Mouse (Mus musculus): ENCODE results near the gene Zfp280c.

Zfp280c gene

DNA sequence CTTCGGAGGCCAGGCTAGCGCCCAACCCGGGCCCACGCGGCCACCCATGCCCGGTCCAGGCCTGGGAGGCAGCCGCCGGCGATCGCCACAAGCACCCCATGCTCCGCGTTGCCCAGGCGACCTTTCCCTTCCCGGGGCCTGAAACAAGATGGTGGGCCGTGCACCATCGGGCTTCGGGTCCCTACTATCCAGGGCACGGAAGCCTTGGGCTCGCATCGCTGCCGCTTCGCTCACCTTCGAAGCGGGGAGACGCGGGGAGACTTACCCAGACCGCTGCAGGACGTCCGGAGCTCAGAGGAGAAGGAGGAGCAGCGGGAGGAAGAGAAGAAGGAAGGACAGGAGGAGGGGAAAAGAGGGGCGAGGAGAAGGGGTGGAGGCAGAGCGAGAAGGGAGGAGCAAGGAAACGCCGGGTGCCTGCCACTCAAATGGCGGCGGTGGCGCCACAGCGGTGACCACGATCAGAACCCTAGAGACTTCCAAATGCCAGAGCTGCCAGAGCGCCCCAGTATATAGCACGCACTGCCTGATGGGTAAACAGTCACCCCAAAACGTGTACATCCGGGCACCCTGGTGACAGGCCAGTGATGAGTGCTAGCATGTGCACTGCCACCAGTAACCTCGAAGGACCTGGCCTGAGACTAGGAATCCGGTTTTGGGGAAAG, at the start of gene Zfp280c:
TSS of gene Zfp280c (minus strand) at position 406 of the 662 bp plus-strand sequence.
- DNase-seq, result peak; percentile 62 to 73

DNA sequence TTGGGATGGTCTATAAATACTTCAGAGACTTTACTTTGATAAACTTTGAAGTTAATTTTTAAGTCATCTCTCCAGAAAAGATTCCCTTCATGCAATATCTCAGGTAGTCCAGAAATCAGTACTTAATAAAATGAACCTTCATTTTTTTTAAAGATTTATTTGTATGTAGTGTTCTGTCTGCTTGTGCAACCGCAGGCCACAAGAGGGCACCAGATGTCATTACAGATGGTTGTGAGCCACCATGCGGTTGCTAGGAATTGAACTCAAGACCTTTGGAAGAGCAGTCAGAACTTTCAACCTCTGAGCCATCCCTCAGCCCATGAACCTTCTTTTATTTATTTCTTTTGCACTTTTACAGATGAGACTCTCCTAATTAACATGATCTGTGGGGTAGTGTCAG, 42.7 kb upstream of the Zfp280c start:
- DNase-seq, result peak in 1 of 2 experiments; percentile 15

DNA sequence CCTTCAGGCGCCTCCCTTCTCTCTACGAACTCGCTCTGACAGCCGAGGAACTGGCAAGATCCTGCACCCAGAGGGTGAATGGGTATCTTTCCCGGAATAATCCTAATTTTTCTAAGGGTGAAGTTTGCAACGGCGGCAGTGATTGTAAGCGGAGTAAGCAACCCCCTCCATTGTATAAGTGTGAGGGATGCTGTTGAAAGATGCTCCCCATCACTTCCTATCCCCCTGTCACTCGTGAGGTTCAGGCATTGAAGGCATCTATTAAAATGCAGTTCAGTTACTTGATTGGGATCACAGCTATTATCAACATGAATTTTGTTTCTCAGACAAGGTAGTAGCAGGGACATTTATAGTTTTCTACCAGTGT, 29.7 kb upstream of the Zfp280c start:
- DNase-seq, result no peak

DNA sequence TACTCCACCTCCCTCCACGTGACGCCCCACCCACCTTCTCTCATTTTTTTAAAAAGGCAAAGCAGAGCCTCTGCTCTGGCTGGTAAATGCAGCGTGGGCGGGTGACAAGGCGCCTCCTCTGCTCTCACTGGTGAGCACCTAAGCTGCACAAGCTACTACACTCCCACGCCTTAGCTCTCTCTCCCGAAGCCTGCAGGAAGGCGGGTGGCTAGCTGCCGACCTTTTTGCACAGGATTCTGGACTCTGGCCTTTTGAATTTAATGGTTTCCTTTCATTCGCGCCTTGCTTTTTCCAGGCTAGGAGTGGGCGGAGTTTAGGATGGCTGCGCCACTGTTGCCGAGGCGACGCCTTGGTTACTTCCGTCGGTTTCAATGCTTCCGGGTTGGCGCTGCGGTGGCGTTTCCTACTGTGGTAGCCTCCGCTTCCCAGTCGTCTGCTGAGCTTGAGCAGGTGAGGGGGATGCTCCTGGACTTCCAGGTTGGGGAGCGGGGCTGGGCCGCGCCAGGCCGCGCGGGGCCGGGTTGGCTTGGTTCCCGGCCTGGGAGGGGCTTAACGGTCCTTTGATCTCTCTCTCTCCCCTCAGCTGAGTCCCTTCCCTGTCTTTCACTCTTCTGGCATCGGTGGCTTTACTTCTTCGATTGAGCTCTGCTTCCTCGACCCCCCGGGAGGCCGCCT, 29.2 kb upstream of the Zfp280c start, which contains the start of gene Slc25a14:
TSS of gene Slc25a14 (plus strand) at position 35 of the 675 bp plus-strand sequence.
- peak; percentile 88 to 89 for DNase-seq

DNA sequence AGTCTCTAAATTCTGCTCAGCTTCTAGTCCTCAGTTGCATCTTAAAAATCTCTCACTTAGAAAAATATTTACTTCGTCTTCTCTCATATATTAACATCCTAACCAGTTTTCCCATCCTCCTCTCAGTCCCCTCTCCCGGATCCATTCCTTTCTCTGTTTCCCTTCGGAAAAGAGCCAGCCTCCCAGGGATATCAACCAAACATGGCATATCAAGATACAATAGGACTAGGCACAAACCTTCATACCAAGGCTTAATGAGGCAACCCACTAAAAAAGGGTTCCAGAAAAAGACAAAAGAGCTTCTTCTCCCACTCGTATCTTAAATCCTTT, 28.7 kb upstream of the Zfp280c start:
- DNase-seq, result no peak

DNA sequence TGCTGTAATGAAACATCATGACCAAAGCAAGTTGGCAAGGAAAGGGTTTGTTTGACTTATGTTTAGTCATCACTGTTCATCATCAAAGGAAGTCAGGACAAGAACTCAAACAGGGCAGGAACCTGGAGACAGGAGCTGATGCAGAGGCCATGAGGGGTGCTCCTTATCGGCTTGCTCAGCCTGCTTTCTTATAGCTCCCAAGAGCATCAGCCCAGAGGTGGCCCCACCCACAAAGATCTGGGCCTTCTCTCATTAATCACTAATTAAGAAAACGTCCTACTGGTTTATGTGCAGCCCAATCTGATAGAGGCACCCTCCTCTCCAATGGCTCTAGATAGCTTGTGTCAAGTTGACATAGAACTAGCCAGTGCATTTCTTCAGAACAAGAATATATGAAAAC, 10.6 kb upstream of the Zfp280c start:
- DNase-seq, result no peak

DNA sequence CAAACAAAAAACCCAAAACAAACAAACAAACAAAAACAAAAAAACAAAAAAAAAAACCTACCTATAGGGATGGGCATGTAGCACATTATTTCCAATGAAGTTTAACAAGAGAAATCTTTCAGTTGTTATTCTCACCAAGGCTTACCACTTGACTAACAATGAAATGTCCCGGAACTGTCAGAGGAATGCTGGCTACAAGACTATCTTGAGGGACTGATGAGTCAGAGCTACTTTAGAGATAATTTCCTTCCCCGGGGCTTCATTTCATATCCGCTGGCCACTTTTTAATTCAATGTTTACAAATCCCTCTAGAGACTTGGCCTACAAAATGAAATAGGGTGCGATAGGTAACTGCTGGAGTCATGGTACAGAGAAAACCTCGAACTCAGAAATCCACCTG, 2.6 kb upstream of the Zfp280c start:
- DNase-seq, result no peak

DNA sequence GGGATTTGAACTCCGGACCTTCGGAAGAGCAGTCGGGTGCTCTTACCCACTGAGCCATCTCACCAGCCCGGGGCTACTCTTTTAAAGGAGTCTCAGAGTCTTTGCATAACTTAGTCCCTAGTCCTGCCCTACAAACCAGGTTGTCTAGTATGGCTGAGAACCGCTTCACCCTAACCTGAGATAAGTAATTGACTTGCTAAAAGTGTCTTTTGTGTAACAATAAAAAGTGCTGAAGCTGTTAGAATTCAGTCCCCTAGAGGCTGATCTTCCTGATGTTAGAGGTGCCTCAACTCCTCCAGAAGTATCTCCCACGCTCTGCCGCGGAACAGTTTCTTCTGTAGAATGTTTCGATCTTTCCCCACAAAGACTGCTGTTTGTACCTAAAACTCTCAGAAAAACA, 1.7 kb upstream of the Zfp280c start:
- no peak for DNase-seq

DNA sequence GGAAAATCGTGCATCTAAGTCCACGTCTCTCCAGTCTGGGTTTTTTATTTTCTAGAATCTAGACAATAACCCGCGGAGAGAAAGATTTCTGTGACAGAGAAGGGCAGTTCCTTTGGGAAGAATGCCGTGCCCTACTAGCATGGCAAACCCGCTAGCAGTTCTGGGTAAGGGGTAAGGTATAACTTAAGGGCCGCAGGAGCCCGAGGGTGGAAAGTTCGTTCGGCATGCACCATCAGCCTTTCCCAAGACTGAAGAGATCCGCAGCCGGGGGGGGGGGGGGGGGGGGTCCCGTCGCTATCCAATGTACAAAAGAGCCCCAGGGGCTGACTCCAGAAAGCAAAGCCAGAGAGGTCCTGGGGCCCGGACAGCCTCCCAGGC, 594 bp downstream of the Zfp280c start:
- DNase-seq, result peak in 1 of 2 experiments; percentile 10

DNA sequence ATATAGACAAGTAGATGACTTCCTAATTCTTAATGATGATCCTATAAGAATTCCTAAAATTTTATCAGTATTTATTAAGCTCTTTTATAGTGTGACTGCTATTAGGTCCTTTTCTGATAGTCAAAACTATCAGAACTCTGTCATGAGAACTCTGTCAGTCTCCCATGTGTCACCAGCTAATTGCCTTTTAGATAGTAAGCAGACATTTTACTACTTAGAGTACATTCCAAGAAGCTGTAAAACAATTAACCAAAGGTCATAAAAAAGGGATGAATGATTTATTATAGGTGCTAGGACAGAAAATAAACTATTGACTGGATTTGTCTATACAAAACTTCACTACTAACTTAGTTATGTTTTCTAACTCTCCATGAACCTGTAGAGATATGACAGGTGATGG, 11.0 kb downstream of the Zfp280c start:
- no peak for DNase-seq

DNA sequence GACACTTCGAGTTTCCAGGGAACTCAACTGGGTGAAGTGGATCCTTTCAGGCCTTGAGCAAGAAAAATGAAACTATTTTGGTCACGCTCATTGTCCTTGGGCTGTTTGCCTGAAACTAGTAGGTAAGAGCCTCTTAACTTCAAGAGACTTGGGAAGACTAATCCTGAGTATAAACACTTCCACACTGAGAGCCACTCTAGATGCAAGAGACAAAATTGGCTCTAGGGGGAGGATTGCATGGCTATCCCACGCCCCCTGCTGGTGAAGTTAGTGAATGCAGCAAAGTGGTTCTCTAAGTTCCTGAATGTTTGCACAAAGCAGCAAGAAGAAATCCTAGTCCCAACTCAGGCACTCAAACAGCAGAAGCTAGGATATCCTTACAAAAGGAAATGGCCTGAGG, 62.1 kb downstream of the Zfp280c start:
- DNase-seq, result peak; percentile 57 to 83

DNA sequence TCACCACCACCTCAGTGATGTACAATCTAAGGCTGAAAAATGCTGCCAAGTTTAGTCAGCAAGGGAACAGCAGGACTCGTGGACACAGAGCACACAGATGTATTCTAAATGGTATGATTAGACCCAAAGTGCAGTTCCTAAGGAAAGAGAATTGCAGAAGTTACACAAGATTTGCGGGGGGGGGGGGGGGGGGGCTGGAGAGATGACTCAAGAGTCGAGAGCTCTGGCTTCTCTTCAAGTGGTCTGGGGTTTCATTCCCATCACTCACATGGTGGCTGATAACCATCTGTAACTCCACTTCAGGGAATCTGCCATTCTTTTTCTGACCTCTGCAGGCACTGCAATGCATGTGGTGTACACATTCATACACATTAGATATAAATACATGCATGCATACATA, 67.9 kb downstream of the Zfp280c start:
- no peak for DNase-seq

DNA sequence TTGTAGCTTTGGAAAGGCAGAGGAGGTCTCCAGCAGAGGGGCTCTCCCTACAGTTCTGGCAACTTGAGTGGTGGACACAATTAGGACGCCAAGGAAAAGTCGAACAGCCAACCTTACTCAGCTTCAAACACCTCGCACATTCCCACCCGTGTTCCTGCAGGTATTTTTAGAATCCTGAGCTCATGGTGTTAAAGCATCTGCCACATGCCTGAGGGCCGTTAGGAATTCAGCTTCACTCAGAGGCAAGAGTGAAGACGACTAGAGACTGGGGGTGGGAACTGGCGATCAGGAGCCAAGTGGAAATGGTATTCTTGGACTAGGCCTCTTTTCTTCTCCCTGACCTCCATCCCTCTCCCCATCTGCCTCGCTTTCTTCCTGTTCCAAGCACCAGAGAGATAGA, 68.4 kb downstream of the Zfp280c start:
- DNase-seq, result no peak

DNA sequence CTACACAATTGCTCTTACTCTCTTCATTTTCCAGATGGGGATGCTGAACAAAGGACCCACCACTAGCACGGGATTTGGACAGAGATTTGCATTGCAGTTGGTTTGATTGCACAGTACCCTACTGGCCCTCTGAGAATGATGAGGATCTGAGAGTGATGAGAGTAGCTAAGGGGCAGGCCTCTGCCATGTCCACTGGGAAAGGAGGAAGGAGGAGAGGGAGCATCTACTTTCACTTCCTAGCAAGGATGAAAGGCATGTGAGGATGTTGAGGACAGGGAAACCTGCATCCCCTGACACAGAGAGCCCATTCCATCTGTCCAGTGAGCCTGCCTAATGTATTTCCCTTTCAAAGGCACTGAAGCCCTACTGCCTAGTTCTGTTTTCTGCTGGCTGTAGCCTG, 69.0 kb downstream of the Zfp280c start:
- no peak for DNase-seq

DNA sequence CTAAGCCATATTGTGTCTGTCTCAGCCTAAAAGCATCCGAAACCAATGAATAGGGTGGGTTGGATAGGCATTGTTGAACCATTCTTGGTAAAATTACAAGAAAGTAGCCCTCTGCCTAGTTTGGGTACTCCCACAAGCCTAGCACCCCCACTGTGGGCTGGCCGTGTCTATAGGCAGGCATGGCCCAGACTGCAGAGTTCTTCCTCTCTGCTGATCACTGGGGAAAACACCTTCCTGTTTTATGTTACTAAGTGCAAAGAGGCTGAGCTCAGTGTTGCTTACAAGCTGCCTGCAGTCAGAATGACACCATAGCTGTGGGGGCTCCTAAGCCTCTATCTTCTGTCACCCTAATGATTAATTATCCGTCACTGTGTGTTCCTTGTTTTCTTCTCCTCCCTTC, 70.8 kb downstream of the Zfp280c start:
- DNase-seq, result no peak

DNA sequence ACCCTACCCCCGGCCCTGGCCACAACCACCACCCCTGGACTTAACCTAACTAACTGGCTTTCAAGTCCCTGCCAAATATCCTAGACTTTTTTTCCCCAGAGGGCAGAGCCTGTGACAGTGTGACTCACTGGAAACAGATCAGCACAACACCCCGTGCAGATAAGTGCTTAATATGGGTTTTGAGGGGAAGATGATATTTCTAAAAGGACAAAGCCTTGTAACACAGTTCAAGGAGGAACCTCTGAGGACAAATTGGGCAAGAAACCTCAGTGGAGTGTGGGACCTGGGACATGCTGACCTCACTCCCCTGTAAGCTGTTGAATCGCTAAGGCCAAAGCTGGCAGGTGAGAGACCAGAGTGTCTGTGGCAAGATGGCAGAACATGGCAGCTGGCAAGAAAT, 72.7 kb downstream of the Zfp280c start:
- DNase-seq, result no peak

DNA sequence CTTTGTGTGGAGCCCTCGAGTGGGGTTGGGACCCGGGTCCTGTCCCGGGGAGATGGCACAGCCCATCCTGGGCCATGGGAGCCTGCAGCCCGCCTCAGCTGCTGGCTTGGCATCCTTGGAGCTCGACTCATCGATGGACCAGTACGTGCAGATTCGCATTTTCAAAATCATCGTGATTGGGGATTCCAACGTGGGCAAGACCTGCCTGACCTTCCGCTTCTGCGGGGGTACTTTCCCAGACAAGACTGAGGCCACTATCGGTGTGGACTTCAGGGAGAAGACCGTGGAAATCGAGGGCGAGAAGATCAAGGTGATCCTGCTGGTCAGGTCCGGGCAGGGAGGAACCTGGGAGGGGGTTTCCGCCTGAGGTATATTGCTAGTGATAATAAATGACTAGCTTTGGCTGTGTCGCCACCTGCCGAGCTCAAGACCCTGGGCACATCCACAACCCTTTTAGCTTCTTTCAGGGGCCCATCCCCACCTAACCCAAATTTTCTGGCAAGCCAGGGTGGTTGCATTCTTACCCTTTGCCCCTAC, 74.7 kb downstream of the Zfp280c start:
- DNase-seq, result no peak

DNA sequence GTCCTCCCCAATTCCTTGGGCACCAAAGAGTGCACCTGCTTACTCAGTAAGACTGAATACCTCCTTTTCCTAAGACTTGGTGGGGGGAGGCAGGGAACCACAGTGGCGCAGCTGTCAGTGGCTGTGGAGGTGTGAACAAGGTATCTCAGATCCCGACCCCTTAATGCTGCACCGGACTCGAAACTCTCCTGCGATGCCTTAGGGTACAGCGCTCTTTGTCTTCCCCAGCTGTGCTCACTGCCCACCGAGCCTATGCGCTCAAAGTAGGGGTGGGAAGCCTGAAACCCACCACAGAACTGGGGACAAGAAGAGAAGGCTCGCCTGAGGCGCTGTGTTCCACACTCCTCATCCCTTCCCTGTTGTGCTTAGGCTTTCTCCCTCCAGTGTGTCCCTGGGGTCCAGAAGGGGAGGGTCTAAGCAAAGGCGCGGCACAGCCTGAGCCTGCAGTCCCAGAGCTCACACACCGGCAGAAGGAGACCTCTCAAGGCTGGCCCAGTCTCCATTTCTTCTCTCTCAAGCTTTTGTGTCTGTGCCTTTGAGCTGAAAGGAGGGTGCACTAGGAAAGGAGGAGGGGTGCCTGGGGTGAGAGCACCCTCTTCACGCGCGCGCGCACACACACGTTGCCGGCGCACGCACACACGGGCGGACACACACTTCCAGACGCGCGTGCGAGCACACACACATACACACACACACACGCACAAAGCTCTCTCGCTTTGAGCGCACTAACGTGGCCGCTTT, 75.3 kb downstream of the Zfp280c start, which contains the start of gene Rab33a:
TSS of gene Rab33a (plus strand) at position 478 of the 741 bp plus-strand sequence.
- no peak for DNase-seq

DNA sequence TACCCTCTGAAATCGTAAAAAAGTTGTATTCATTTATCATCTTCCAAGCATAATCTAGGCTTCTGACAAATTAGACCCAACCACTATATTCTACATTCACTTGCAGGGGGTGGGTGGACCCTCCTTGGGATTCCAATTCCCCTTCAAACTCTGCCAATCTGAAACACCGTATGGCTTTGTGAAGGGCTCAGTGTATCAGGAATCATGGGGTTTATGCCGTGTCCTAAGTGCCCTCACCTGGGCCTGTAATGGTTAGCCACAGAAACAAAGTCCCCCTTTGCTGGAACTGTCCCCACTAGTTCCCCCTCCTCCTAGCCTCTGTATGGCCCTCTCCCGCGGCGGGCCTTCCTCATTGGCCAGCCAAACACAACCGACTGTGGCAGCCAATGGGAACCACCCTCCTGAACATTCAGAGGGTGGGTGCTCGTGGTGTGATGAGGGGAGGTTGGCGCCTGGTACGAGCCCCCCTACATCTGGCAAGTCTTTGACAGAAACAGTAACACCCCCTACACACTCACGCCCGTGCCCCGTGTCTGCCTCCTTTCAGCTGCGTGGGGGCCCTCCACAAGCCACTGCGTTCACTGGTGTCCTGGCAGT, 76.0 kb downstream of the Zfp280c start:
- no peak for DNase-seq

DNA sequence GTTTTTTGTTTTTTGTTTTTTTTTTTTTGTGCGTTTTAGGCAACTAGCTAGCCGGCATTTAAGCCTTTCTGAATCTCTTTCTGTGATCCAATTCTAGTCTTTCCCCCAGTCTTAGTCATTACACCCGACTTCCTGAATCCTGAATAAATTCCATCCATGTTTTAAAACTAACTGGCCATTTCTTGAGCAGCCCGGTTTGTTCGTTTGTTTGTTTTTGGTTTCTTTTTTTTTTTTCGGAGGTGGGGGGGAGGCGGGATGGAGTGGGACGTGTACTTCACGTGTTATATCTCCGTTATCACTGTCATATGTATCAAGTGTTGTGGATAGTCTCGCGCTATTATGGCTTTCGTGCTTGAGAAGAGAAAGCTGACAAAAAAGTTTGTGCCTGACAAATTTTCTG, 80.5 kb downstream of the Zfp280c start:
- peak in 1 of 2 experiments; percentile 3 for DNase-seq

DNA sequence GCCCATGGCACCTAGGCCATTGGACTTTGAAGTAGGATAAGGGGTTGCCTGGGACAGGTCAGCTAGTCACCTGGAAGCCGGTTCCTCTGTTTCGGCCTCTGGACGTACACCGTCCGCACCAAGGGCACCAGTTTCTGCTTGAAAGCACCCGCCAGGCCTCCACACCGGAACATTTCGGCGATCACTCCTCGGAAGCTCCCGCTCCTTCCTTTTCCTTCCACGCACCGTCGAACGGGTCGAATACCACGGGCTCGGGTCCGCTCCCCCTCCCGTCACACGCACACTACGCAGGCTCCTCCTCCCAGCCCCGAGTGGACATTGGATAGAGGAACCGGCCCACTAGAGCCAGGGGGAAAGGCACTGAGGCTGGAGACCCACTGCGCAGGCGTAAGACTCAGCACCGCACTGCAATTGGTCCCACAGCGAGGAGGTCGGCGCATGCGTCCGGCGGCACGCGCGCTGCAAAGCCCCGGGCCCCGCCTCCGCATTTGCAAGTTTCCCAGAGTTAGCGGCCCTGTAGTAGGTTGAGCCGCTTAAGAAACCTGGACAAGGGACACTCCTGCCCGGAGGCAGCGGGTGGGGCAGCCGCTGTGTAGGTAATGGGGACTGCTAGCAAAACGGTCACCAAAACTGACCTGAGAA, 81.0 kb downstream of the Zfp280c start, which contains the start of gene Aifm1:
TSS of gene Aifm1 (minus strand) at position 398 of the 642 bp plus-strand sequence.
- DNase-seq, result peak; percentile 95

DNA sequence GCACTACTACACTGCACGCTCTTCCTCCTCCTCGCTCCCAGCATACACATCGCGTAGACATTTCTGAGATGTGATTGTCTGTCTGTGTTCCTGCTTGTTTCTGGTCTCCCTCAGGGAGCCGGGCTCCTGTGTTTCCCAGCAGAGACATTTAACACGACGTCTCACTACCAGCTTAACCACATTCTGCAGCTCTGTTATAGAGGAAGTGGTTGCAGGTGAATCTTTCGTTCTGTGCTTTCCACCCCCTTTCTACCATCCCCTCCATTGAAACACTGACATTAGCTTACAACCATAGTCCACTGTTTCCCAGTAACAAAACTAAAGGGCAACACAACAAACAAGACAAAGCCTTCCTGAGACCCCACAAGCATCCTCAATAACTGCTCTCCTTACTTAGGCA, 100.5 kb downstream of the Zfp280c start:
- no peak for DNase-seq

Data from kidney, postnatal 36 days (tissue).